Mouse (Mus musculus): ENCODE results near the gene Asb1.

Asb1 gene

DNA sequence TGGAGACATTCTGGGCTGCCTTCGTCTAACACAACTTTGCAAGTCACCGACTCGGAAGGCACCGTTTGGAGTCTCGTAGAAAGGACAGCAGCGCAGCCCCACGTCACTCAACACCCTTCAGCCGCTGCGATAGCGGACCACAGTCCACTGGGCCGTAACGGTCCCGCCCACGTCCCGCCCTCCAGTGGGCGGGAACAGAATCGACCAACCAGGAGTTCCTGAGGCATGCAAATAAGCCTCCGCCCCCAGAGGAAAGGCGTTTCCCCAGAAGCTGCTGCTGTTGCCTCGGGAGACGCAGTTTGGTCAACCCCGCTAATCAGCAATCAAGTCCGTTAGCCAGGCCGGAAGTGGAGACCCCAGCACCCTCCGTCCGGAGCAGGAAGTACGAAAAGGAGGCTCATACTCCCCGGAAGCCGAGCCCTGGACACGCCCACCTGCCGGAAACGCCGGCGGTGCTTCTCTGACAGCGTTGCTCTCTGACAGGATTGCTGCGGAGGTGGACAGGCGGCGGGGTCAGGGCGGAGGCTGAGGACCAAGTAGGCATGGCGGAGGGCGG, at the start of gene Asb1:
Asb1 (plus strand) TSS at position 274 of the 556 bp plus-strand sequence.
- peak; percentile 96 to 98 for DNase-seq (ENCODE audit: low spot score in 2 of 2)

DNA sequence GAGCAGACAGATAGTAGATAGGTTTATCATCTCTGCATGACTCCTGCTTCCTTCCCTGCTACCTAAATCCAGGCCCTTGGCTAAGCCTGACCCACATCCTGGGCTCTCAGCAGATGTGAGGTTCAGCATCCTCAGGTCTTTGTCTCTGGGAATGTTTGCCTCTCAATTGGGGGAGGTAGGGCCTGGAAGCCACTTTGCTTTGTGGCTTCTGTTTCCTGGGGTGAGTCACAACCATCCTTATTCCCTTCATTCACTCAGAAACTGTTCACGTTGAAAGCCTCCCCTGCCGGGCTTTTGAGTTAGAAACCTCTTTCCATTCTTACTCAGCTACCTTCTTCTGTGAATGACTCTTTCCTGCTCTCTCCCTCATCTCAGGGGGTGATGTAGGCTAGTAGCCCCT, 47.6 kb upstream of the Asb1 start:
- DNase-seq (ENCODE audit: low spot score in 2 of 2): no peak

DNA sequence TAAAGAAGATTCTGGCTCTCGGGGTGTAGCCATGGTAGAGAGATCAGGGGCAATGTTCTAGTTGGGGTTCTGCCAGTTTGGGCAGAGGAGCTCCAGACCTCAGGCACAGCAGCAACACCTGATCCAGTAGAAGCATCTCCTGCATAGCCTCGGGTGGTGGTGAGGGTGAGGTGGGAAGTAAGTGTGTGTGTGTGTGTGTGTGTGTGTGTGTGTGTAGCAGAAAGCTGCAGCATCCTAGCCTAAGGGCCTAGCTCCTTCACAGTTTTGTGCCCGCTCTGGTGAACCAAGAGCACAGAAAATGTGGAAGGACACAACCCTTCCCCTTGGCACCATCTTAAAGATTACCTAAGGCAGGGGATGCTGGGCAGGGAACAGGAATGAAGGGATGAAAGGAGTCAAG, 46.4 kb upstream of the Asb1 start:
- DNase-seq (ENCODE audit: low spot score in 2 of 2): no peak

DNA sequence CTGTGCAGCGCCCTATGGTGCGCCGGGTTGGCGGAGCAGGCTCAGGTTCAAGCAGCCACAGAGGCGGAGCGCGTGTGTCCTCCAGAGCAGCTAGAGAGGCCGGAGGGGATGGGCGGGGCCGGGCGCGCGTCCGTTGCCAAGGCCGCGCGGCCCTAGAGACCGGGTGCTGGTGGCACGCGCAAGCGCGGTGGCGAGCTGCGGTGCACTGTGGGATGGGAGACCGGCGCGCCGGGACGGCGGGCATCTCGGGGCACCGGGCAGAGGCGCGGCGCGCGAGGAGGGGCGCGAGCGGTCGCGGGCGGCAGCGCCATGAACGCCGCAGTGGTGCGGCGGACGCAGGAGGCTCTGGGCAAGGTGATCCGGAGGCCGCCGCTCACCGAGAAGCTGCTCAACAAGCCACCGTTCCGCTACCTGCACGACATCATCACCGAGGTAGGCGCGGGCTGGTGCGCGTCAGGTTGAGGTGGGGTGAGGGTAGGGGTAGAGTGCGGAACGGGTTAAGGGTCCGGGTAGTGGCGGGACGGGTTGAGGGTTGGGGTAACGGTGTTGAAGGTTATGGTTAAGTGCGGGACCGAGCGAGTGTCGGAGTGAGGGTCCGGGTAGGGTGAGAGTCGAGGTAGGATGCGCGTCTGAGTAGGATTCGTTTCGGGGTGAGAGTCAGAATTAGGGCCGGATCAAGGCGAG, 45.7 kb upstream of the Asb1 start, which contains the start of gene Traf3ip1:
Traf3ip1 (plus strand) TSS at position 191 of the 684 bp plus-strand sequence.
- peak; percentile 84 to 90 for DNase-seq (ENCODE audit: low spot score in 2 of 2)

DNA sequence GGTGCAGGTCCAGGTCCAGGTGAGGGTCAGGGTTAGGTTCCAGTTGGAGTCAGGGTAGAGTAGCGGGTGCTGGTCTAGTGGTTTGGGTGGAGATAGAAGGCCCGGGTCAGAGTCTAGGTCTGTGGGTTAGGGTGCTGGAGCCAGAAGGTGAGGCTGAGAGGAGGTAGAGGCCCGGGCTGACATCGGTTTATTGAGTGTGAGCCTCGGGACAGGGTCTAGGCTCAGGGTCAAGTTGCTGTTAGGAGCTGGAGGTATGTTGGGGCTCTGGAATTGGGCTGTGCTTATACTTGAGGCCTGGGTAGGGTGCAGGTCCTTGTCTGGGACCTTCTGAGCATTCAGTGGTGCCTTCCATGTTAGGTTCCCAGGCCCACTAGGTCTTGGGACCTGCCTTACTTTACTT, 45.0 kb upstream of the Asb1 start:
- DNase-seq (ENCODE audit: low spot score in 2 of 2): no peak

DNA sequence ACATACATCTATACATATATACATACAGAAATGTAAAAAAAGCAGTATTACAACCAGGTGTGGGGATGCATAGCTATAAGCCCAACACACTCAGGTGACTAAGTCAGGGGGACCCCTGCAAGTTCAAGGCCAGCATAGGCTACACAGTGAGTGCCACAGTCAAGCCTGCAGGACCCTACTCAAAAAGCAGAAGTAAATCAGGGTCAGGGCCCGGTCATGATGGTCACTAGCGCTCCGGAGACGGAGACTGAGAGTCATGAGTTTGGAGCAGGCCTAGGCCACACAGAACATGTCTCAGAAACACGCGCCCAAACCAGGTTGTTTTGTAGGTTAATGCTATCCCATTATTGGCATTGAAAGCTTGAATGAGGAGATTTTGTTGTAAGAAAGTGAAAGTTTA, 41.8 kb upstream of the Asb1 start:
- no peak for DNase-seq (ENCODE audit: low spot score in 2 of 2)

DNA sequence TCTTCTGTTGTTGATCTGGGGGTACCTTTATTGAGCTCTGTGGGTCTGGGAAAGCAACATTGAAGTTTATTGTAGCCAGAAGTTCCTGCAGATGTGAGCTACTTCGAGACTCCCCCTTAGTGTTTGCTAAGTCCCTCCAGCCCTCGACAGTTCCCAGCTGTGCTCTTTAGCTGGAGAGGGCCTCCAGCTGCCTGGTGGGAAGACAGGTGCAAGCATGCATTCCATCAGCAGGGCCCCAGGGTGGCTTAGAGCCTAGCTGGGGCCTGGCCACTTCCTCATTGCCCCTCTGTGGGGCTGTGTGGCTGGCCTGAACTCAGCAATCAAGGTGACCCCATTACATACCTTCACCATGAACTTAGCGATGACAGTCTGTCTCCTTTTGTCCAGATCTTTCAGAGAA, 35.7 kb upstream of the Asb1 start:
- DNase-seq (ENCODE audit: low spot score in 2 of 2): no peak

DNA sequence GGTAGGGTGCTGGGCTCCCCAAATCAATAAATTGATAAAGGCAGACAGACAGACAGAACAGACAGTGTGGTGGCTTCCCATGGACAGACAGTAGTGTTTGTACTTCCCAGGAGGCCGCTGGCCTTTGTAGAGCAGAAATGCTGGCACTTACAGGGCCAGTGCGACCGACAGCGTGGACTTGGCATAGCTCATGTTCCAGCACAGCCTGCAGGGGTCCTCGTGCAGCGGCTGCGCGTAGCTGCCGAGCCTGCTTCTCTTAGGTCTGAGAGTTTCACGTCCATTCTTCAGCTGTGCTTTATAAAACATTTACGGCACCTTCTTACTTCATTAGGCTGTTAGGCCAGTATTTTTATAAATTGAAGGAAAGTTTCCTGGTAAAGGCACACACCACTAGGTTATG, 25.4 kb upstream of the Asb1 start:
- DNase-seq (ENCODE audit: low spot score in 2 of 2): no peak

DNA sequence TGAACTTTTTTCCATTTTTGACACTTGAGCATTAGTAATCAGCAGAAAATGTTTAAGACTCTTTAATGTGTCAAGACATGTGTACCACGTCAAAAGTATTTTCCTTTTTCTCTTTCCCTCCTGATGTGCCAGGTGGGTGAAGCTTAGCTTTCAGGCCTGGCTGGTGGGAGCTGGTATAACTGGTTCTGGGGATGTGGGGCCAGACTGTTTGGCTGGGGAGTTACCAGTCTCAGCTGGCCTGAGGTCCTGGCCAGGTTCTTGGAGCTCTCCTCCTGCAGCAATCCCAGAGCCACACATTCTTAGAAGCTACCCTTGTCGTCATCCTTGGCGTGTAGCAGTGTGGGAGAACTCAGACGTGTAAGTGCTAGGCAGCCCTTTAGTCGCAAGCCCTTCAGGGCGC, 24.7 kb upstream of the Asb1 start:
- DNase-seq (ENCODE audit: low spot score in 2 of 2): no peak

DNA sequence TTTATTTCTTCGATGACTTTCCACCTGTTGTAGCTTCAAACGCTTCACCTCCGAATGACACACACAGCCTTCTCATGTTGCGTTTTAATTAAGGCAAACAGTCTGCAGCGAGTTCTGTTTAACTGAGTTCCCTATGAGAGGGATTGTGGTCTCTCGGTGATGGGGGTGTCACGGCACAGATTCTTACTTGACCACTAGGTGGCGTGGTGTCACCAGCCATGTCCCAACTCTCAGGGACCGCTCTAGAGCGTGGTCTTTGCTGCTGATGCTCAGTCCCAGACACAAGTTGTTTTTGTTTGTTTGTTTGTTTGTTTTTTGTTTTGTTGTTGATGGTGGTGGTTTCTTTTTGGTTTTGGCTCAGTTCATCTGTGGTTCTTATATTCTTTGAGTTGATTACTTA, 16.6 kb upstream of the Asb1 start:
- peak; percentile 53 to 62 for DNase-seq (ENCODE audit: low spot score in 2 of 2)

DNA sequence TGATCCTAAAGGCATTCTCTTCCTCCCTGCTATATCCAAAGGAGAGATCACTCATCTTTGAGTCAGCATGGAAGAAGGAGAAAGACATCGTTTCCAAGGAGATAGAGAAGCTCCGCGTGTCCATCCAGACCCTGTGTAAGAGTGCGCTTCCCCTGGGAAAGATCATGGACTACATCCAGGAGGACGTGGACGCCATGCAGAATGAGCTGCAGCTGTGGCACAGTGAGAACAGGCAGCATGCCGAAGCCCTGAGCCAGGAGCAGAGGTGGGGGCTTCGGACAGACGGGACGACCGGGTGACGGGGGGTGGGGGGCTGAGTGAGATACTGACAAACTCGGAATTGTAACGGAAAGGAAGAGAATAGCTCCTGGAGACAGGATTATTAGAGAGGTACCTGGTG, 14.5 kb upstream of the Asb1 start:
- DNase-seq (ENCODE audit: low spot score in 2 of 2): no peak

DNA sequence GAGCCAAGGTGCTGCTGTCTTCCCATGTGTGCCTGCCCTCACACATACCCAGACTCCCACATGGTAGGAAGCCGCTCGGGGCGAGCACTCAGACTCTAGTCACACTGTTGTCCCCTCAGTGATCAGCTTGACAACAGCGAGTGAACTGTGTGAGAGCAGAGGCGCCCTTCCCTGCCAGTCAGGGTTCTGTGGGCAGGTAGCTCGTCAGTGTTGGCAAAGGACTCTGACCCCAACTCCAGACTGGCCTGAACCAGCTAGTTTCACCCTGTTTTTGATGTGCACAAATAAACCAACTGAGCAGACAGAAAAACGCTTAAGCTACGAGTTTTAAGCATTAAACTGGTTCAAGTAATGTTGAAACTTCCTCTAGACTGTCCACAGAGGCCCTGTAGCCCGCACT, 10.2 kb upstream of the Asb1 start:
- no peak for DNase-seq (ENCODE audit: low spot score in 2 of 2)

DNA sequence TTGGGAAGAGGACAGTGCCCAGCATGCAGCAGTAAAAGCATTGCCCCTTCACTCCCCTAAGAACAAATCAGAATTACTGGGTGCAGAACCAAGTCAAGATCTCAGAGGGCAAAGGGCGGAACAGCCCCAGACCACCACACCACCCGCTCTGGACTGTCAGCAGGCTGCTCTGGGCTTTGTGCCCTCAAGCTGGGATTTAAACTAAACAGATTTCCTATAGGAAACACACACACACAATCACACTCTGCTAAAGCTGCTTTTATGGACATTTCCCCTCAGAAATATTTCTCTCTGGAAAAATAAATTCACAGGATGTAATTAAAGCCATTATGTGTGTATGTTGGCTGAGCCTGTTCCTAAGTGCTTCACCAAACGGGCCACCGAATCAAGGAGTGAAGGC, 8.1 kb upstream of the Asb1 start:
- DNase-seq (ENCODE audit: low spot score in 2 of 2): no peak

DNA sequence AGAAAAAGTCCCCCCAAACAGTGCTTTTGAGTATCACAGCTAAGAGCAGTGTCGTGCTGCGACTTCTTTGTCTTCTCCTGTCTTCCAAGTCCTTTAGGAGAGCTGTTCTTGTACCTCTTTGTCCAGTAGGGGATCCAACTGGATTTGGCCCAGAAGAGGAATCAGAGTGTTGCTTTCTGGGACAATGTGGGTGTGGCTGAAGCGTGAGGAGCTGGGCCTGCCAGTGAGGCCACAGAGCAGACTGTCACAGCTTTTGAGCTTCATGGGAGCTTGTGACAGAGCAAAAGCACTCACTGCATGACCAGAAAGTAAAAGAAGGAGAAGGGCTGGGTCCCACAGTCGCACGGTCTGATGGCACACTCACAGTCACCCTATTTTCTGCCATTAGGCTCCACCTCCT, 7.5 kb upstream of the Asb1 start:
- no peak for DNase-seq (ENCODE audit: low spot score in 2 of 2)

DNA sequence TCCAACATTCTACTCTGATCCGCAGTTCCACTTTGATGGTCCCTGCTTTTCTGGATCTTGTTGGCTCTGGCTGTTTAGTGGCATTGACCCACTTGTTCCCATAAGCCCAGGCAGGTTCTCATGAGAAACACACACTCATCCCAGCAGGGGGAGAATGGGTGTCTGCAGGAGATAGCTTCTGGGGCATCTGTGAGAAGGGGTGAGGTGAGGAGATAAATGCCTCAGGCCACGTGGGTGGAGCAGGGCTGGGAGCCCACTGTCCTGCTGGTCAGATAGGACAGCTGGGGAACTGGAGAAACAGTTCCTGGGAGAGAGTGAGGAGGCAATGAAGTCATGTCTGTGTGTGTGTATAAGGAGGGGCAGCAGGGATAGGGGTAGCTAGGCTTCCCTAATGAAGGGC, 6.9 kb upstream of the Asb1 start:
- DNase-seq (ENCODE audit: low spot score in 2 of 2): no peak

DNA sequence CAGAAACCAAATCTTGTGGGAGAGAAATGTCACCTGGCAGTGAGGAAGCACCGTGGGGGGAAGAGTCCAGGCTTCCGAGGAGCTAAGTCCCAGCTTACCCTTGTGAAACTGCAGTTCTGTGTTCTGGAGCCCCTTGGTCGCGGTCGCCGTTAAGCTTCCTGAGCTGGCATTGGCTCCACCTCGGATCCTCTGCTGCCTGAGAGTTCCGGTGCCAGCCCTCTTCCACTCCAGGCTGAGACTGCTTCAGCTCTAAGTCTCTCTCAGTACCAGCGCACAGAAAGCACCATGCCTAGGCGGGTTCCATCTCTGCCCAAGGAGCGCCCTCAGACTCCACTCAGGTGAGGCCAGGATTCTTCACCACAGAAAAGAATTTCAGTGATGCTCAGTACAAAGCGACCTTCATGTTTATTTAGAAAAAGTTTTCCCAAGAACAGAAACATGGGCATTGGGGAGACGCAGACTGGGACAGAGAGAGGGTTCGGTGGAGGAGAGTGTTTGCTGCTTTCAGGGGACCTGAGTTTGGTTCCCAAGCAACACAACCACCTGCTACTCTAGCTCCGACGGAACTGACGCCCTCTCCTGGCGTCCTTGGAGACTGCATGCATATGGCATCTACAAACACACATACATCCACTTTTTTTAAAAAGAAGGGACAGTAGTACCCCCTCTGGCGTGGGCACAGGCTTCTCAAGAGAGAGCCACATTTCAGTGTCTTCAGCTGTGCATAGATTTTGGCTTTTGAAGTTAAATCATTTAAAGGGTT, 6.2 kb upstream of the Asb1 start:
- DNase-seq (ENCODE audit: low spot score in 2 of 2): no peak

DNA sequence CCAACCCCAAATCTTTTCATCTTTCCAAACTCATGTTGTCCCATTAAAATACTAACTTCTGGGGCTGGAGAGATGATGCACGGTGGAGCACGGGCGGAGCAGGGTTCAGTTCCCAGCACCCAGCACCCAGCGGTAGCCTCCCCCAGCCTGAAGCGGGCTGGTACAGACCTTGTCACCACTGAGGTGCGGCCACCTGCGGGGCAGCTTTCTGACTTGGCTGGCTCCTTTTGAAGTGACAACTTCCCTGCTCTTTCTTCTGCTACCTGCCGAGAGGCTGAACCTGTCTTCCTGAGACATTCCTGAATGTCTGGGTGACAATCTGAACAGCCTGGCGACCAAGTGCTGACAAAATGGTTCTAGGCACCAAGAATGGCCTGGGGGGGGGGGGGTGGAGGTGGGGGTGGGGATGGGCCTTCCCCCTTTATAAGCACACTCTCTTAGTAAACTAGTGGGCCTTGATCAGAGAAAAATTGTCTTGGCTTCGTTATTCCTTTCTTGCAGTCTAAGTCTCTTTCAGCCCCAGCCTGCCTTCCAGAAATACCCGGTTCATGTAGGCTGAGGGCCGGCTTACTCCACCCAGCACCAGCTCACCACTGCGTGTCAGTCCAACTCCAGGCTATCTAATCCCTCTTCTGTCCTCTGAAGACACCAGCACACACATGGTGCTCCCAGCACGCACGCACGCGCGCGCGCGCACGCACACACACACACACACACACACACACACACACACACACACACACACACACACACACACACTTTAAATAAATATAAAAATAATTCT, 2.4 kb upstream of the Asb1 start:
- no peak for DNase-seq (ENCODE audit: low spot score in 2 of 2)

DNA sequence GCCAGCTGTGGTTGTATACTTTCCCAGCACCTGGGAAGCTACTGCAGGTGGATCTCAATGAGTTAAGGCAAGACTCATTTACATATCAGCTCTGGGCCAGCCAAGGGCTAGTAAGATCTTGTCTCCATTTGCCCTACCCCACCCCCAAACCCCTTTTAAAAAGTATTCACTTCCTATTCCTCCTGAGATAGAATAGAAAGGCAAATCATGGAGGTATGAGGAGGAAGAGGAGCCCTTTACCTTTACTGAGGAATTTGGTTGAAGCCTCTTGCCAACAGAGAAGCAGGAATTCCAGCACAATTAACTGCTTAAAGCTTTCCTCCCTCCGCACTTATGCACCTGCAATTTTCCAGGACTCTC, 1.8 kb upstream of the Asb1 start:
- DNase-seq (ENCODE audit: low spot score in 2 of 2): no peak

DNA sequence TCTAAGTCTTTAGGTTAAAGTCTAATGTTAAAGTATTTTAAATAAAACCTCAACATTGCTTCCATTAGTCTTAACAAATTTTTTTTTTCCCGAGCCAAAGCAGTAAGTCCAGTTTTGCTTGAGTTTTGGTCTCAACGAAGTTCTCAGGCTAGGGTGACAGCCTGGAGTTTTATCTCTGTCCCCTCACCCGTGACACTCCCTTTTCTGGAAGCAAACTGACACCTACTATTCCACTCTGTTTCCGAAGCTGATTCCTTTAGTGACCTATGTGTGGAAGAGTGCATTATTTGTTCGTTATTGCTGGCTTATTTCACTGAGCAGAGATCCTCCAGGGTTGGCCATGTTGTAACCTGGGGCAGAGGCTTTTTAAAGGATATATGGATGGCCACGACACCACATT, 1.1 kb upstream of the Asb1 start:
- peak in 1 of 2 experiments; percentile 4 for DNase-seq (ENCODE audit: low spot score in 2 of 2)

DNA sequence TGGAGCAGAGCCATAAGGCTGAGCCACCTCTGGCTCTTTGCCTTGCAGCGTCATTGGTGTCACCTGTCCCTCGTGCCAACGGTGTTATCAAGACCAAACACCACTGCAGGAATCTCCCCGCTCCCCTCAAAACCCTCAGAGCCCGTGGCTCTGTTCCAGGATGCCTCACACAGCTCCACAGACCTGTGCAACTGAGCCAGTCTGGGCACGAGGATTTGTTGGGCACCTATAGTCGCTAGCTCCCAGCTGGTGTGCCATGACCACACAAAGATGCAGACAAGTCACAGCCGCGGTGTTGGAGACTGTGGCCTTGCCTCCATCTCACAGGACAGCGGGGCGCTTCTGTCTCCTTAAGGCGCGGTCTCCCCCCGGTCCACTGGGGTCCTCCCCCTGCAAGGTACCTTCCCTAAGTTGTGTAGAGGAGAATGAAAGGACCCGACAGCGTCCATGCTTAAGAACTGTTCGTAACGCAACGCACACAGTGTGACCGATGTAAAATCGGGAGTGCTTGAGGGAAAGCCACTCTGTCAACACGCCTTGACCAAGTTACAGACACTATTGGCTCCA, 557 bp upstream of the Asb1 start:
- peak; percentile 18 to 36 for DNase-seq (ENCODE audit: low spot score in 2 of 2)

DNA sequence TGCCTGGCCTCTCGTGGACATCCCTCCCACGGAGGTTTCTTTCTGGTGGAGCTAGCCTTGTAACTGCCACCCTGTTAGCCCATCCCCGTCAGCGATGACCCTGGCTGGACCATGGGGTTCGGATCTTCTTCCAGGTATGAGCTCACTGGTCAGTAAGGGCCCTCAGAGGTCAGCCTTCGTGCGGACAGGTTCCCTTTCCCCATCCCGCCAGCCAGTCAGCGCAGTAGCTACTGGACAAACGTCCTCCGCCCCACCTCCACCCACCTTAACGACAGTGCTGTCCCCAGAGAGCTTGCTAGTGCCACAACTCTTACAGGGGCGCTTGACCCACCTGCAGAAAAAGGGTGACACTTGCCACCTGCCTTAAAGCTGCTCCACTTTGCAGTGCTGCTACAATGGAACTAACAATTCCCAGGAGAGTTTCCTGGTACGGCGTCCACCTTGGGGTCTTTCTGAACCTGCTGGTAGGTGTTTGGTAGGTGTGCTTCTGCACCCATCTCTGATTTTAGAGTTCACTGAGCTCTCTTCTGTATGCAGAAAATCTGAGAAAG, 773 bp downstream of the Asb1 start:
- DNase-seq (ENCODE audit: low spot score in 2 of 2): no peak

DNA sequence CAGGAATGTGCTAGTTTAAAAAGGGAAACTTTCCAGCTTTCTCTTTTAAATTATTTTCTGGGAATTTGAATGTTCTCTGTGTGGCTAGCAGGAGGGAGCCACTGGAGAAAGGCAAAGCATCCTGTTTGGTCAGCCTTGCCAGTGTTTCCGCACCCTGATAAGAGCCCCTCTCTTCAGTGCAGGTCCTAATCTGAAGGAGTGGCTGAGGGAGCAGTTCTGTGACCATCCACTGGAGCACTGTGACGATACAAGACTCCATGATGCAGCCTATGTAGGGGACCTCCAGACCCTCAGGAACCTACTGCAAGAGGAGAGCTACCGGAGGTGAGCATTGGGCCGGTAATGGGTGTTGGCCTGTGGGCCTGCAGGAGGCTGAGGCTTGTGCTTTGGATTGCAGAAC, 3.6 kb downstream of the Asb1 start:
- no peak for DNase-seq (ENCODE audit: low spot score in 2 of 2)

Data from natural killer cell, adult 2 months (primary cell).